Mouse (Mus musculus) neural tube, embryonic 10.5 days (tissue): ENCODE data around the gene Smu1.
A peak's percentile ranks its signal among the peaks of the same experiment; 100 is the strongest.

Experiments used
- DNase-seq: peaks from one replicate; pipeline ENCODE4 v3.0.0-alpha.2; 2017; ENCODE audit warnings: low spot score; ENCODE audit errors: extremely low spot score

Smu1 gene

GRCm38 (mm10) chr4:40757157-40757779 is 455 bp downstream of the Smu1 start:
- DNase-seq = no peak

- DNase-seq = no peak
Measured at GRCm38 (mm10) chr4:40735351-40735750, 22.4 kb downstream of the Smu1 start.

- no peak for DNase-seq
Measured at GRCm38 (mm10) chr4:40731262-40731661, 26.5 kb downstream of the Smu1 start.

GRCm38 (mm10) chr4:40727247-40727646 is 30.5 kb downstream of the Smu1 start:
- DNase-seq = no peak

GRCm38 (mm10) chr4:40725554-40725953 is 32.2 kb downstream of the Smu1 start:
- DNase-seq = no peak

- DNase-seq = no peak
Measured at GRCm38 (mm10) chr4:40725141-40725540, 32.6 kb downstream of the Smu1 start.

GRCm38 (mm10) chr4:40722687-40723460 is 34.8 kb downstream of the Smu1 start:
- DNase-seq = peak; percentile 87

GRCm38 (mm10) chr4:40722011-40722666 is 35.6 kb downstream of the Smu1 start, which contains the start of gene Dnaja1:
TSS of gene Dnaja1 (plus strand) at chr4:40722150.
- DNase-seq = peak; percentile 96

GRCm38 (mm10) chr4:40720910-40721309 is 36.8 kb downstream of the Smu1 start:
- no peak for DNase-seq

GRCm38 (mm10) chr4:40717141-40717540 is 40.6 kb downstream of the Smu1 start:
- DNase-seq = no peak

GRCm38 (mm10) chr4:40703710-40704275 is 53.9 kb downstream of the Smu1 start:
- no peak for DNase-seq

GRCm38 (mm10) chr4:40702797-40703709 is 54.7 kb downstream of the Smu1 start, which contains the start of gene Aptx:
TSS of gene Aptx (minus strand) at chr4:40703194.
- peak; percentile 99 for DNase-seq

- no peak for DNase-seq
Measured at GRCm38 (mm10) chr4:40701796-40702195, 55.9 kb downstream of the Smu1 start.

- DNase-seq = no peak
Measured at GRCm38 (mm10) chr4:40700216-40700615, 57.5 kb downstream of the Smu1 start.

GRCm38 (mm10) chr4:40697059-40697458 is 60.7 kb downstream of the Smu1 start:
- no peak for DNase-seq

GRCm38 (mm10) chr4:40691100-40691499 is 66.6 kb downstream of the Smu1 start:
- DNase-seq = no peak
